Mouse (Mus musculus) heart, embryonic 16.5 days (tissue): Measurements from ENCODE around the gene Csnk1e. TPM values are rescaled to one million over a fixed set of nuclear protein-coding genes. Genes with fewer than 3 reads are reported as not detected.

Experiments used
- ATAC-seq: fragments of 200-750 bp; cut with Nextera tagmentation; replicated peaks from 2 replicates; pipeline ENCODE4 v1.8.0; 2017; ENCODE audit warnings: moderate number of reproducible peaks; ENCODE audit not compliant: insufficient read depth, low FRiP score; ENCODE audit errors: extremely low read depth
- H3K27ac ChIP-seq: fragments of 300-500 bp; sonication (generic); 2 replicates; pipeline ENCODE4 v1.5.1; 2014; ENCODE audit warnings: mild to moderate bottlenecking, low read length, control low read depth, moderate library complexity
- H3K27me3 ChIP-seq: fragments of 300-500 bp; sonication (generic); 2 replicates; pipeline ENCODE4 v1.6.1; 2014; ENCODE audit warnings: low read length, mixed read lengths; ENCODE audit not compliant: control insufficient read depth, insufficient read depth
- H3K36me3 ChIP-seq: fragments of 300-500 bp; sonication (generic); 2 replicates; pipeline ENCODE4 v1.6.1; 2014; ENCODE audit not compliant: control insufficient read depth, insufficient read depth
- H3K4me1 ChIP-seq: fragments of 300-500 bp; sonication (generic); 2 replicates; pipeline ENCODE4 v1.6.1; 2014; ENCODE audit warnings: low read length, mixed read lengths; ENCODE audit not compliant: control insufficient read depth, insufficient read depth
- H3K4me2 ChIP-seq: fragments of 300-500 bp; sonication (generic); 2 replicates; pipeline ENCODE4 v1.6.1; 2014; ENCODE audit warnings: low read depth, mild to moderate bottlenecking, control low read depth, low read length
- H3K4me3 ChIP-seq: fragments of 300-500 bp; sonication (generic); 2 replicates; pipeline ENCODE4 v1.5.1; 2014; ENCODE audit warnings: mild to moderate bottlenecking, control low read depth, low read length
- H3K9ac ChIP-seq: fragments of 300-500 bp; sonication (generic); 2 replicates; pipeline ENCODE4 v1.6.1; 2014; ENCODE audit warnings: low read length, control low read depth
- H3K9me3 ChIP-seq: fragments of 300-500 bp; sonication (generic); replicated peaks from 2 replicates; pipeline ENCODE4 v1.6.1; 2016; ENCODE audit warnings: low read length; ENCODE audit not compliant: control insufficient read depth
- WGBS: fragments of 180-500 bp; shearing (Covaris S2); extraction: QIAGEN DNeasy Blood & Tissue Kit; methylation state at CpG from one replicate; pipeline ENCODE4 v1.1.7; 2014; 5-methylcytosine and 5-hydroxymethylcytosine counted together
- polyA plus RNA-seq: library from polyadenylated mRNA; unstranded; fragments of >200 nt; fragmentation: Nextera tagmentation; extraction: Ambion mirVana; gene quantifications from 2 replicates; pipeline ENCODE4 v1.2.1, GENCODE M21; 2015

Gene Csnk1e
- polyA plus RNA-seq, 1 experiment from 2014 or later, result 54.0 TPM

DNA sequence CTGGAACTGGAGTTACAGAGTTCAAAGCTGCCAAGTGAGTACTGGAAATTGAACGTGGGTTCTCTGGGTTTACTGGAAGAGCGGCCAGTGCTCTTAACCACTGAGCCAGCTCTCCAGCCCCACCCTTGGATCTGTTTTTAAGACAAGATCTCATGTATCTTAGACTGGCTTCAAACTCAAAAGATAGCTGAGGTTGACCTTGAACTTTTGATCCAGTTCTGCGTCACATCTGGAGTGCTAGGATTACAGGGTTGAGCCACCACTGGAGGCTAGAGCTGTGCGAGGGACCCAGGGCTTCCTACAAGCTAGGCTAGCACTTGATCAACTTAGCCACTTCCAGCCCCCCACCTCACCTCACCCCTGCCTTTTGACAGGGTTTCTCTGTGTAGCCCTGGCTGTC is 1.5 kb downstream of the Csnk1e start:
- ATAC-seq, result no peak
- Histone ChIP-seq H3K9ac (no peak overlapping the region), H3K36me3 (no peaks in the 10 kb centered on the region), H3K4me1 (peaks cover 14% of the 10 kb centered on the region), H3K27me3 (no peaks in the 10 kb centered on the region), H3K27ac (no peak overlapping the region), H3K4me2 (no peak overlapping the region), H3K4me3 (no peak overlapping the region), H3K9me3 (no peaks in the 10 kb centered on the region)
- WGBS, result 80% methylated on average over 4 of the region's 4 CpGs

DNA sequence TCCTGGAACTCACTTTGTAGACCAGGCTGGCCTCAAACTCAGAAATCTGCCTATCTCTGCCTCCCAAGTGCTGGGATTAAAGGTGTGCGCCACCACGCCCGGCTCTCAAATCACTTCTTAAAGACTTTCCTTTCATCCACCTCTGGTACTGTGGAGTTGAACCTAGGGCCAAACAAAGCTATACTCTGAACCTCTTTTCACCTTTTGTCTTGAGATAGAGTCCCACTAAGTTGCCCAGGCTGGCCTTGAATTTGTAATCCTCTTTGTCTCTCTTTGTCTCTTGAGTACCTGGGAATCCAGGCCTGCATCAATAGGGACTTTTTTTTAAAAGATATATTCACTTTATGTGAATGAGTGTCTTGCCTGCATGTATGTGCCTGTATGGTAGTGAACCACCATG is 7.3 kb downstream of the Csnk1e start:
- no peak for ATAC-seq
- H3K4me2 ChIP-seq, result no peak overlapping the region
- WGBS, result 92% methylated on average over 3 of the region's 3 CpGs
- no peak overlapping the region for H3K4me3 ChIP-seq
- 0 out of 2 replicates have a peak, but pooled peaks cover 4% of the 10 kb centered on the region for H3K4me1 ChIP-seq
- no peaks in the 10 kb centered on the region for H3K36me3 ChIP-seq
- H3K9me3 ChIP-seq, result no peaks in the 10 kb centered on the region
- no peaks in the 10 kb centered on the region for H3K27me3 ChIP-seq
- no peak overlapping the region for H3K27ac ChIP-seq
- no peak overlapping the region for H3K9ac ChIP-seq

DNA sequence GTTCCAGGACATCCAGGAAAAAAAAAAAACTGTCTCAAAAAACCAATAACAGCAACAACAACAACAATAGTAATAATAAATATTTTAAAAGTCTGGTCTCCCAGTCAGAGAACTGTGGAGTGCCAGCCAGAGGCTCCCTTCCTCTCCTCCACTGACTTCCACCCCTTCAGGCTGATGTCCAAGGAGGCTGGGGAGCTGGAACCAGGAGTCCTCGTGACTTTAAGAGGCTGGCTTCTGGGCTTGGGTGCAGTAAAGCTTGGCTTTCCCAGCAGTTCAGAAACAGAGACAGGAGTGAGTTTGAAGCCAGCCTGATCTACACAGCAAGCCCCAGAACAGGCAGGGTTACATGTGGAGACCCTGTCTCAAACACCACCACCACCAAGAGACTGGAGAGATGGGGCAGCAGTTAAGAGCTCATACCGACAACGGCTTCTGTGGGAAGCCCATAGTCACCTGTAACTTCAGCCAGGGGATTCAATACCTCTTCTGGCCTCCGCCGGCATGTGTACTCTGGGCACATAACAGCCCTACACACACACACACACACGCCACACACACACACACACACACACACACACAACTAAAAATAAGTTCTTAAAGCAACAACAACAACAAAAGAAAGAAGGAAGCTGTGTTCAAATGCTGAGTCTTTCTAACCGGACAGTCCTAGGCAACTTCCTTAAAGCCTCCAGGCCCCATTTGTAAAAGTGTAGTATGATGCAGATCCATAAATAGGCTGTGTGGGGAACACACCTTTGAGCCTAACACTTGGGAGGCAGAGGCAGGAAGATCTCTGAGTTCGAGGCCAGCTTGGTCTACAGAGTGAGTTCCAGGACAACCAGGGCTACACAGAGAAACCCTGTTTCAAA is 9.3 kb downstream of the Csnk1e start:
- no peak overlapping the region for H3K4me2 ChIP-seq
- no peak for ATAC-seq
- WGBS, result 72% methylated on average over 8 of the region's 8 CpGs

GRCm38 (mm10) chr15:79443856-79444410 is 11.4 kb downstream of the Csnk1e start:
- Histone ChIP-seq H3K27ac (no peak overlapping the region), H3K4me3 (no peak overlapping the region), H3K9ac (0 out of 2 replicates have a peak overlapping the region, but pooled peaks have one; percentile 7), H3K27me3 (no peaks in the 10 kb centered on the region), H3K9me3 (no peaks in the 10 kb centered on the region), H3K4me1 (peaks cover 32% of the 10 kb centered on the region), H3K36me3 (no peaks in the 10 kb centered on the region), H3K4me2 (no peak overlapping the region)
- WGBS, result 67% methylated on average over 7 of the region's 7 CpGs
- ATAC-seq, result no peak

More for the DNA sequence above, 9.3 kb downstream of the Csnk1e start:
- Histone ChIP-seq H3K27me3 (no peaks in the 10 kb centered on the region), H3K9ac (no peak overlapping the region), H3K4me1 (peaks cover 12% of the 10 kb centered on the region), H3K9me3 (no peaks in the 10 kb centered on the region), H3K27ac (no peak overlapping the region), H3K36me3 (no peaks in the 10 kb centered on the region), H3K4me3 (no peak overlapping the region)

GRCm38 (mm10) chr15:79442961-79443518 is 12.3 kb downstream of the Csnk1e start:
- Histone ChIP-seq H3K27ac (no peak overlapping the region), H3K4me3 (no peak overlapping the region), H3K9ac (no peak overlapping the region; the same call in 1 of the 2 replicates), H3K4me2 (no peak overlapping the region), H3K9me3 (no peaks in the 10 kb centered on the region), H3K36me3 (no peaks in the 10 kb centered on the region), H3K4me1 (peaks cover 41% of the 10 kb centered on the region), H3K27me3 (no peaks in the 10 kb centered on the region)
- no peak for ATAC-seq
- 81% methylated on average over 9 of the region's 9 CpGs for WGBS

DNA sequence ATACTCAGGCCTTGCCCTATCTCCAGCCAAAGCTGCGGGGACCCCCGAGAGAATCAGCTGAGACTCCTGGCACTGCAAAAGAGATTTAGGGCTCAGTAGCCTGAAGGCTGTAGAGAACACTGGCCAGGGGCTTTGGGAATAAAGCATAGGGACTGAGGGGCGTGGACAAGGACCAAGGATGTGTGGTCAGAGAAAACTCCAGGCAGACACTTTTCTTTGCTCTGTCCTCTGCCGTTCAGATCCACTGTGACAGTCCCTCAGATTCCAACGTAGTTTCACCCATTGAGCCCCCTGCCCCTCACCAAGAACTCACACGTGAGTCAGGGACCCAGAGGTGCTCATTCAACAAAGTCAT is 13.1 kb downstream of the Csnk1e start:
- Histone ChIP-seq H3K4me1 (peaks cover 47% of the 10 kb centered on the region), H3K27ac (peak overlapping the region; percentile 98), H3K36me3 (peaks cover 5% of the 10 kb centered on the region), H3K4me3 (peak overlapping the region; percentile 92), H3K9me3 (no peaks in the 10 kb centered on the region), H3K4me2 (peak overlapping the region; percentile 94), H3K27me3 (no peaks in the 10 kb centered on the region), H3K9ac (peak overlapping the region; percentile 99)
- WGBS, result 9% methylated on average over 6 of the region's 6 CpGs
- no peak for ATAC-seq

- H3K4me3 ChIP-seq, result peak overlapping the region; percentile 92
- H3K4me2 ChIP-seq, result peak overlapping the region; percentile 94
- ATAC-seq, result peak; percentile 66
- no peaks in the 10 kb centered on the region for H3K9me3 ChIP-seq
- peak overlapping the region; percentile 99 for H3K9ac ChIP-seq
- H3K27ac ChIP-seq, result peak overlapping the region; percentile 98
- H3K36me3 ChIP-seq, result peaks cover 7% of the 10 kb centered on the region
- no peaks in the 10 kb centered on the region for H3K27me3 ChIP-seq
- WGBS, result under 1% methylated on average over 96 of the region's 107 CpGs
- H3K4me1 ChIP-seq, result peaks cover 54% of the 10 kb centered on the region
Measured at GRCm38 (mm10) chr15:79441331-79442256, 13.8 kb downstream of the Csnk1e start.

GRCm38 (mm10) chr15:79440651-79441330 is 14.6 kb downstream of the Csnk1e start:
- Histone ChIP-seq H3K27ac (peak overlapping the region; percentile 98), H3K9ac (peak overlapping the region; percentile 99), H3K9me3 (no peaks in the 10 kb centered on the region), H3K36me3 (peaks cover 7% of the 10 kb centered on the region), H3K4me3 (peak overlapping the region; percentile 92), H3K4me1 (peaks cover 62% of the 10 kb centered on the region), H3K27me3 (no peaks in the 10 kb centered on the region), H3K4me2 (peak overlapping the region; percentile 94)
- ATAC-seq, result no peak
- 19% methylated on average over 11 of the region's 11 CpGs for WGBS
